Comparison of ENCODE assay signal across 8 mouse cellular contexts in the genomic region with DNA sequence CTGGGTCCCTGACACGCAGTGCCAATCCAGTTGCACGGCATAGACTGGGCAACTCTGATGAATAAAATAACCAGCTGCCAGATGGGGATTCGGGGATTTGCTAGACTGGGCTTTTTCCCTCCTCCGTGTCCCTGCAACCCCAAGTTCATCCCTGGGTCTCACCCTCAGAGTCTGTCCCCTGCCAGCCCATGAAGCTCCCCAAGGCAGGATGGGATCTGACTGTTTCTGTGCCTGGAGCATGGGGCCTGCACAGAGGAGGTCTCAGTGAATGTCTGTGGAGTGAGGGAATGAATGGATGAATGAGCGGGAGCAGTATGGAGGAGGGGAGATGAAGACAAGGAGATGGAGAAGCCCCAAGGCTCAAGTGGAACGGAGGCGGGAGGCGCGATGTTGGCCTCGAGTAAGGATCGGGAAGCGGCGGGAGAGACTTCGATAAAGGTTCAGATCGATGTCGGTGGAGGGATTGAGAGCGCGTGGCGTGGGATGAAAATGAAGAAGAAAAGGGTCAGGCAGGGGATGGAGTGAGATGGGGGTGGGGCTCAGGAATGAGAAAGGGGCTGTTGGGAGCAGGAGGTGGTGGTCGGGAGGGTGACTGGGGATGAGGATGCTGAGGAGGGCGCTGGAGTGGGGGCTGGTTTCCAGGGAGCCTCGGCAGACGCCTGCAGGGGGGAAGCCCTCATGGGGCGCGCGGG. TPM values are rescaled to one million over a fixed set of nuclear protein-coding genes. Genes with fewer than 3 reads are reported as not detected.
A peak's percentile ranks its signal among the peaks of the same experiment; 100 is the strongest.
DNase-seq lines count a peak whose midpoint lies in the region; ATAC-seq and TF ChIP-seq lines count a peak whose summit lies in the region.

No protein-coding gene starts in this region.

- no peaks in the 10 kb centered on the region for H3K9me3 ChIP-seq in embryonic facial prominence, embryonic 10.5 days
- H3K9me3 ChIP-seq in intestine, embryonic 16.5 days (ENCODE audit: control insufficient read depth, low read length): no peaks in the 10 kb centered on the region
- no peaks in the 10 kb centered on the region for H3K9me3 ChIP-seq in neural tube, embryonic 12.5 days

- TF ChIP-seq CTCF in C2C12 (IDR thresholded peaks at IDR 0.05; ENCODE audit: control insufficient read depth, insufficient read depth, insufficient read length): no peak

- H3K27me3 ChIP-seq in C2C12 (ENCODE audit: control insufficient read depth, insufficient read depth, insufficient read length): no peaks in the 10 kb centered on the region
- peaks cover 10% of the 10 kb centered on the region for H3K27me3 ChIP-seq in embryonic facial prominence, embryonic 10.5 days (replicated peaks; ENCODE audit: low read depth, poor library complexity, severe bottlenecking)
- no peaks in the 10 kb centered on the region for H3K27me3 ChIP-seq in intestine, embryonic 16.5 days (replicated peaks; ENCODE audit: control insufficient read depth, insufficient read depth, low read length)
- no peaks in the 10 kb centered on the region for H3K27me3 ChIP-seq in neural tube, embryonic 12.5 days (replicated peaks)

- H3K9ac ChIP-seq in intestine, embryonic 16.5 days (ENCODE audit: low read depth, low read length): peak overlapping the region; percentile 78
- peak overlapping the region; percentile 87 for H3K9ac ChIP-seq in neural tube, embryonic 12.5 days

- peak overlapping the region; percentile 30 for H3K4me3 ChIP-seq in C2C12 (ENCODE audit: insufficient read depth, poor library complexity, severe bottlenecking)
- H3K4me3 ChIP-seq in embryonic facial prominence, embryonic 10.5 days: peak overlapping the region; percentile 82
- peak overlapping the region; percentile 80 for H3K4me3 ChIP-seq in intestine, embryonic 16.5 days (ENCODE audit: low read length)
- peak overlapping the region; percentile 78 for H3K4me3 ChIP-seq in neural tube, embryonic 12.5 days

- peak; percentile 90 for DNase-seq in heart, adult 11 months
- no peak for DNase-seq in heart, postnatal 4 days
- DNase-seq in embryonic facial prominence, embryonic 10.5 days (ENCODE audit: low spot score): no peak
- DNase-seq in layer of hippocampus, postnatal 25 days (ENCODE audit: extremely low spot score in 1 of 2, low spot score in 1 of 2): no peak

- H3K4me2 ChIP-seq in intestine, embryonic 16.5 days (ENCODE audit: low read depth, low read length): peak overlapping the region; percentile 97
- peak overlapping the region; percentile 81 for H3K4me2 ChIP-seq in neural tube, embryonic 12.5 days (replicated peaks)

- H3K36me3 ChIP-seq in C2C12 (ENCODE audit: control insufficient read depth, insufficient read depth): no peaks in the 10 kb centered on the region
- H3K36me3 ChIP-seq in embryonic facial prominence, embryonic 10.5 days (replicated peaks): peaks cover 55% of the 10 kb centered on the region
- H3K36me3 ChIP-seq in intestine, embryonic 16.5 days (ENCODE audit: control insufficient read depth, insufficient read depth, low read length): peaks cover 4% of the 10 kb centered on the region; the same call in 1 of the 2 replicates
- peaks cover 44% of the 10 kb centered on the region for H3K36me3 ChIP-seq in neural tube, embryonic 12.5 days

- 5% methylated on average over 26 of the region's 26 CpGs for WGBS in embryonic facial prominence, embryonic 10.5 days
- 14% methylated on average over 23 of the region's 26 CpGs for WGBS in intestine, embryonic 16.5 days
- WGBS in neural tube, embryonic 12.5 days: 6% methylated on average over 26 of the region's 26 CpGs

- H3ac ChIP-seq in C2C12 (ENCODE audit: control insufficient read depth, insufficient read length, low read depth): peak overlapping the region; percentile 37

- ATAC-seq in intestine, embryonic 16.5 days: peak; percentile 16
- ATAC-seq in neural tube, embryonic 12.5 days (ENCODE audit: low FRiP score, low read depth): peak; percentile 56
- ATAC-seq in monocyte, adult 5-6 weeks (replicated peaks; ENCODE audit: insufficient number of reproducible peaks, low FRiP score, low TSS enrichment, poor library complexity, severe bottlenecking): no peak; the same call in 1 of the 2 replicates

- H3K4me1 ChIP-seq in embryonic facial prominence, embryonic 10.5 days: peaks cover 35% of the 10 kb centered on the region
- peaks cover 27% of the 10 kb centered on the region for H3K4me1 ChIP-seq in intestine, embryonic 16.5 days (ENCODE audit: control insufficient read depth, insufficient read depth, low read length)
- H3K4me1 ChIP-seq in neural tube, embryonic 12.5 days: peaks cover 33% of the 10 kb centered on the region

- no peaks in the 10 kb centered on the region for H3K79me2 ChIP-seq in C2C12 (ENCODE audit: control insufficient read depth, insufficient read depth)

- no peaks in the 10 kb centered on the region for H3K79me3 ChIP-seq in C2C12 (ENCODE audit: low read depth)

- H3K27ac ChIP-seq in embryonic facial prominence, embryonic 10.5 days (replicated peaks): peak overlapping the region; percentile 95
- no peak overlapping the region; the same call in 1 of the 2 replicates for H3K27ac ChIP-seq in intestine, embryonic 16.5 days (ENCODE audit: low read length)
- peak overlapping the region; percentile 77; the same call in 1 of the 2 replicates for H3K27ac ChIP-seq in neural tube, embryonic 12.5 days

TF ChIP-seq in C2C12, 6 proteins besides CTCF, POLR2A, EP300 and RAD21:
- no peak for TF ChIP-seq CEBPB (IDR thresholded peaks at IDR 0.05; ENCODE audit: low read depth)
- TF ChIP-seq MYOD1 (IDR thresholded peaks at IDR 0.05; ENCODE audit: control insufficient read depth, insufficient read length, low read depth): no peak
- no peak for TF ChIP-seq MYOG (IDR thresholded peaks at IDR 0.05; ENCODE audit: control insufficient read depth, extremely low read depth, insufficient read length)
- TF ChIP-seq USF1 (IDR thresholded peaks at IDR 0.05; ENCODE audit: low read depth): no peak
- no peak for TF ChIP-seq FOSL1 (IDR thresholded peaks at IDR 0.05; ENCODE audit: insufficient read depth, low read length, poor library complexity, severe bottlenecking)
- no peak for TF ChIP-seq MAX (IDR thresholded peaks at IDR 0.05)

RNA-seq across cellular contexts. Expression of a gene that starts 0.8 kb away (rescaled TPM):
- 10 to 100 TPM in 1 of 2 experiments, 1 to 10 TPM in 1; 7.3 to 12.8 TPM for total RNA-seq in heart, postnatal 4 days (2021)
- 2.4 TPM for polyA plus RNA-seq in C2C12 (2012; fragmentation: generic; extraction: Trizol)
- polyA plus RNA-seq in embryonic facial prominence, embryonic 10.5 days (2016; fragmentation: Nextera tagmentation; extraction: Ambion mirVana): 24.8 and 25.2 TPM in 2 replicates
- 5.6 and 6.4 TPM in 2 replicates for polyA plus RNA-seq in intestine, embryonic 16.5 days (2015; fragmentation: Nextera tagmentation; extraction: Ambion mirVana)
- 78.3 and 90.0 TPM in 2 replicates for polyA plus RNA-seq in neural tube, embryonic 12.5 days (2016; fragmentation: Nextera tagmentation; extraction: Ambion mirVana)
- total RNA-seq in layer of hippocampus, postnatal 25 days (2021): 100 to 1,000 TPM; 103 to 132 TPM
- 0.97 to 1.5 TPM in 2 of 3 replicates, not detected in the other for total RNA-seq in monocyte, adult 5-6 weeks (2017)

RNA-seq across cellular contexts. Expression of a gene that starts 17.9 kb away (rescaled TPM):
- total RNA-seq in heart, postnatal 4 days (2021): 100 to 1,000 TPM; 279 to 308 TPM
- polyA plus RNA-seq in C2C12 (2012; fragmentation: generic; extraction: Trizol): 66.8 TPM
- polyA plus RNA-seq in embryonic facial prominence, embryonic 10.5 days (2016; fragmentation: Nextera tagmentation; extraction: Ambion mirVana): 4.1 and 5.6 TPM in 2 replicates
- 48.4 and 53.8 TPM in 2 replicates for polyA plus RNA-seq in intestine, embryonic 16.5 days (2015; fragmentation: Nextera tagmentation; extraction: Ambion mirVana)
- polyA plus RNA-seq in neural tube, embryonic 12.5 days (2016; fragmentation: Nextera tagmentation; extraction: Ambion mirVana): 5.4 and 6.0 TPM in 2 replicates
- total RNA-seq in layer of hippocampus, postnatal 25 days (2021): 1 to 10 TPM; 3.4 to 4.3 TPM
- 0.19 to 2.7 TPM (median 1.5 TPM) in 3 replicates for total RNA-seq in monocyte, adult 5-6 weeks (2017)

RNA-seq across cellular contexts. Expression of a gene that starts 18.0 kb away (rescaled TPM):
- total RNA-seq in heart, postnatal 4 days (2021): 1 to 10 TPM; 5.2 to 7.8 TPM
- polyA plus RNA-seq in C2C12 (2012; fragmentation: generic; extraction: Trizol): 8.7 TPM
- 17.7 TPM in 2 replicates for polyA plus RNA-seq in embryonic facial prominence, embryonic 10.5 days (2016; fragmentation: Nextera tagmentation; extraction: Ambion mirVana)
- polyA plus RNA-seq in intestine, embryonic 16.5 days (2015; fragmentation: Nextera tagmentation; extraction: Ambion mirVana): 6.3 and 7.6 TPM in 2 replicates
- polyA plus RNA-seq in neural tube, embryonic 12.5 days (2016; fragmentation: Nextera tagmentation; extraction: Ambion mirVana): 9.7 and 11.0 TPM in 2 replicates
- total RNA-seq in layer of hippocampus, postnatal 25 days (2021): 1 to 10 TPM; 3.5 to 3.6 TPM
- total RNA-seq in monocyte, adult 5-6 weeks (2017): 1.7 to 4.3 TPM (median 3.3 TPM) in 3 replicates

RNA-seq across cellular contexts. Expression of a gene that starts 25.6 kb away (rescaled TPM):
- total RNA-seq in heart, postnatal 4 days (2021): 10 to 100 TPM; 14.8 to 17.1 TPM
- 38.4 TPM for polyA plus RNA-seq in C2C12 (2012; fragmentation: generic; extraction: Trizol)
- polyA plus RNA-seq in embryonic facial prominence, embryonic 10.5 days (2016; fragmentation: Nextera tagmentation; extraction: Ambion mirVana): 42.5 and 45.2 TPM in 2 replicates
- 44.5 and 50.0 TPM in 2 replicates for polyA plus RNA-seq in intestine, embryonic 16.5 days (2015; fragmentation: Nextera tagmentation; extraction: Ambion mirVana)
- polyA plus RNA-seq in neural tube, embryonic 12.5 days (2016; fragmentation: Nextera tagmentation; extraction: Ambion mirVana): 52.8 and 53.4 TPM in 2 replicates
- 10 to 100 TPM; 36.8 to 44.9 TPM for total RNA-seq in layer of hippocampus, postnatal 25 days (2021)
- total RNA-seq in monocyte, adult 5-6 weeks (2017): 8.1 to 26.1 TPM (median 10.0 TPM) in 3 replicates

RNA-seq across cellular contexts. Expression of a gene that starts 29.0 kb away (rescaled TPM):
- total RNA-seq in heart, postnatal 4 days (2021): 10 to 100 TPM; 70.5 to 72.7 TPM
- polyA plus RNA-seq in C2C12 (2012; fragmentation: generic; extraction: Trizol): 63.6 TPM
- polyA plus RNA-seq in embryonic facial prominence, embryonic 10.5 days (2016; fragmentation: Nextera tagmentation; extraction: Ambion mirVana): 91.5 and 94.9 TPM in 2 replicates
- 71.2 and 73.8 TPM in 2 replicates for polyA plus RNA-seq in intestine, embryonic 16.5 days (2015; fragmentation: Nextera tagmentation; extraction: Ambion mirVana)
- polyA plus RNA-seq in neural tube, embryonic 12.5 days (2016; fragmentation: Nextera tagmentation; extraction: Ambion mirVana): 83.8 and 87.9 TPM in 2 replicates
- 10 to 100 TPM; 69.8 to 72.5 TPM for total RNA-seq in layer of hippocampus, postnatal 25 days (2021)
- total RNA-seq in monocyte, adult 5-6 weeks (2017): 66.7 to 101 TPM (median 99.2 TPM) in 3 replicates

Comparison
In these comparisons a context has a peak if more than half of its experiments do, and no peak if none do; other contexts are left out.
1. H3K4me3 ChIP-seq: peak in every context shown above with its lines; median percentile 82 in embryonic facial prominence, embryonic 10.5 days; 80 in intestine, embryonic 16.5 days; 78 in neural tube, embryonic 12.5 days; 30 in C2C12.